Mouse (Mus musculus) liver, adult 2 months (tissue): Measurements from ENCODE around the gene Myo3a. TPM values are rescaled to one million over a fixed set of nuclear protein-coding genes. Genes with fewer than 3 reads are reported as not detected.
A peak's percentile ranks its signal among the peaks of the same experiment; 100 is the strongest.

ENCODE experiments used
- DNase-seq: peaks from one replicate; pipeline ENCODE4 v3.0.0-alpha.2; 2011; ENCODE audit warnings: low read depth, low spot score; ENCODE audit errors: extremely low read depth
- H3K27ac ChIP-seq: fragments of 200-500 bp; replicated peaks from 2 replicates; pipeline ENCODE4 v1.5.1; 2012; ENCODE audit warnings: low read depth, mild to moderate bottlenecking, control low read depth, inconsistent platforms, low read length; ENCODE audit not compliant: insufficient read depth
- H3K27me3 ChIP-seq: fragments of 200-500 bp; 2 replicates; pipeline ENCODE4 v1.6.1; 2012; ENCODE audit warnings: mild to moderate bottlenecking, moderate library complexity, low read length, inconsistent platforms; ENCODE audit not compliant: control insufficient read depth, insufficient read depth
- H3K36me3 ChIP-seq: fragments of 200-500 bp; 2 replicates; pipeline ENCODE4 v1.6.1; 2012; ENCODE audit warnings: low read length, inconsistent platforms; ENCODE audit not compliant: control insufficient read depth, insufficient read depth
- H3K4me1 ChIP-seq: fragments of 200-500 bp; 2 replicates; pipeline ENCODE4 v1.6.1; 2011; ENCODE audit warnings: low read length; ENCODE audit not compliant: control insufficient read depth, insufficient read depth
- H3K4me3 ChIP-seq: fragments of 200-500 bp; 2 replicates; pipeline ENCODE4 v1.5.1; 2011; ENCODE audit warnings: low read depth, mild to moderate bottlenecking, control low read depth, low read length, moderate library complexity; ENCODE audit not compliant: insufficient read depth
- H3K79me2 ChIP-seq: fragments of 200-500 bp; 2 replicates; pipeline ENCODE4 v1.6.1; 2012; ENCODE audit warnings: inconsistent platforms, mild to moderate bottlenecking, low read length, moderate library complexity; ENCODE audit not compliant: control insufficient read depth, insufficient read depth
- H3K9ac ChIP-seq: fragments of 200-500 bp; 2 replicates; pipeline ENCODE4 v1.6.1; 2012; ENCODE audit warnings: low read depth, mild to moderate bottlenecking, control low read depth, inconsistent platforms, low read length
- CTCF ChIP-seq: fragments of 200-500 bp; IDR thresholded peaks from 2 replicates; pipeline ENCODE4 v1.5.1; 2011; ENCODE audit warnings: low read depth, low read length, control low read depth
- POLR2A ChIP-seq: fragments of 200-500 bp; IDR thresholded peaks from 2 replicates; pipeline ENCODE4 v1.6.1; 2011; ENCODE audit warnings: low read length, control low read depth; ENCODE audit not compliant: insufficient read depth; ENCODE audit errors: extremely low read depth
- WGBS: fragments of 180-500 bp; shearing (Covaris S2); methylation state at CpG from one replicate; pipeline ENCODE4 v1.1.7; 2018; 5-methylcytosine and 5-hydroxymethylcytosine counted together
- polyA plus RNA-seq: library from polyadenylated mRNA; depleted of rRNA; stranded (reverse); fragments of >200 nt; gene quantifications from 2 replicates; pipeline ENCODE4 v1.2.3, GENCODE M21; 2012
- total RNA-seq: library from RNA; depleted of rRNA; stranded (reverse); fragments of >200 nt; gene quantifications from 2 replicates; pipeline ENCODE4 v1.2.3, GENCODE M21; 2014

Myo3a gene
- total and polyA plus RNA-seq, 2 experiments = not detected

- TF ChIP-seq CTCF = no peak
- no peak for TF ChIP-seq POLR2A
- H3K4me3 ChIP-seq = no peak overlapping the region
- peaks cover 25% of the 10 kb centered on the region for H3K27me3 ChIP-seq
- DNase-seq = no peak
- H3K4me1 ChIP-seq = peaks cover 3% of the 10 kb centered on the region; the same call in 1 of the 2 replicates
- H3K79me2 ChIP-seq = no peaks in the 10 kb centered on the region
- no peak overlapping the region for H3K27ac ChIP-seq
- whole genome bisulfite sequencing = 40% methylated on average over 3 of the region's 3 CpGs
- no peaks in the 10 kb centered on the region for H3K36me3 ChIP-seq
- no peak overlapping the region for H3K9ac ChIP-seq
Measured at GRCm38 (mm10) chr2:22627147-22627666, 399.9 kb downstream of the Myo3a start.

DNA sequence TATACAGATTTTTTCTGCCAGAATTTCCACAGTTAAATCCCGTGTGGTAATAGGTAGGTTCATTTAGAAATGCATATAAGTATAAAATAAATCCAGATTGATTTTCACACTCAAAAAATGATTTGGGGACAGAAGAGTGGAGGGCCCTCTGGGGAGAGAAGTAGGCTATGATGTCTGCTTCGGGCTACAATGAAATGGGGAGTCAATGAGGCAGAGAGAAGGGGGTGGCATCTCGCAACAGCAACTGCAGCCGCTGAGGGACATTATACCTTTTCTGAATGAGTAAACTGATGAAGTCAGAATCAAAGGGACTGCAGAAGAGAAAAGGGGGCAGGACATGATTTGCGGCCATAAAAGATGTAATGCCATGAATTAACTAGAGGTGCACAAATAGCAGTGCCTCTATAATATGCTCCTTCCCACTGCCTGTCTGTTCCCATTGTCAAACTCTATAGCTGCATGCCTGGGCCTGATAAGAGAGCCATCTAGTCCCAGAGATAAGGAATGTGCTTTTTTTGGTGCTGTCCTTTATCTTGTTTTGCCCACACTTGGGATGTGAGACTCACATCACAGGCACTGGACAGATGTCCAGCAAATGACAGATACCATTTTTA, 400.6 kb downstream of the Myo3a start:
- H3K27ac ChIP-seq = no peak overlapping the region
- no peaks in the 10 kb centered on the region for H3K36me3 ChIP-seq
- no peak overlapping the region for H3K9ac ChIP-seq
- H3K4me1 ChIP-seq = no peaks in the 10 kb centered on the region
- no peaks in the 10 kb centered on the region for H3K79me2 ChIP-seq
- no peak overlapping the region for H3K4me3 ChIP-seq
- TF ChIP-seq POLR2A = no peak
- no peak for TF ChIP-seq CTCF
- DNase-seq = no peak
- WGBS = 38% methylated on average over 5 of the region's 5 CpGs
- H3K27me3 ChIP-seq = peaks cover 20% of the 10 kb centered on the region

GRCm38 (mm10) chr2:22634766-22635165, 407.5 kb downstream of the Myo3a start:
- Histone ChIP-seq H3K9ac (no peak overlapping the region), H3K36me3 (no peaks in the 10 kb centered on the region), H3K79me2 (no peaks in the 10 kb centered on the region), H3K27ac (no peak overlapping the region), H3K4me3 (no peak overlapping the region), H3K4me1 (no peaks in the 10 kb centered on the region), H3K27me3 (no peaks in the 10 kb centered on the region)
- 30% methylated on average over 8 of the region's 8 CpGs for WGBS
- peak; percentile 39 for DNase-seq
- TF ChIP-seq POLR2A (no peak), CTCF (peak; percentile 65)

DNA sequence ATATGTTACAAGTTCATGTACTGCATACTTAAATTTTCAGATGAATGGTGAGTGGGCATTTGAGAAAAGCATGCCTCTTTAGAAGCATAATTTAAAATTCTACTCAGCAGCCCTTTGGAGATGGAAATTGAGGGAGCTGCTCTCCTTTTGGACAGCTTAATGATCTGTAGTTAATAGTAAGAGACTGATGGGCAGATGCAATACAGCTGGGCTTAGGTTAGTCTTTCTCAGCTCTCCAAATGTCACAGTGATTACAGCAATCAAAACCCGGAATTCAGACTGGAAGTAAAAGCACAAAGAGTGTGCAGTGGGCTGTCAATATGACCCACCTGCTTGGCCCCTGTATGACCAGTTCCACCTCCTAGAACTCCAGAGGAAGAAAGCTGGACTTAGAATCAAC, 418.8 kb downstream of the Myo3a start:
- Histone ChIP-seq H3K27ac (no peak overlapping the region), H3K4me3 (no peak overlapping the region), H3K36me3 (no peaks in the 10 kb centered on the region), H3K4me1 (no peaks in the 10 kb centered on the region), H3K27me3 (no peaks in the 10 kb centered on the region; the same call in 1 of the 2 replicates), H3K79me2 (no peaks in the 10 kb centered on the region), H3K9ac (no peak overlapping the region)
- TF ChIP-seq CTCF (no peak), POLR2A (no peak)
- DNase-seq = no peak
- 68% methylated on average over 1 of the region's 1 CpGs for WGBS

DNA sequence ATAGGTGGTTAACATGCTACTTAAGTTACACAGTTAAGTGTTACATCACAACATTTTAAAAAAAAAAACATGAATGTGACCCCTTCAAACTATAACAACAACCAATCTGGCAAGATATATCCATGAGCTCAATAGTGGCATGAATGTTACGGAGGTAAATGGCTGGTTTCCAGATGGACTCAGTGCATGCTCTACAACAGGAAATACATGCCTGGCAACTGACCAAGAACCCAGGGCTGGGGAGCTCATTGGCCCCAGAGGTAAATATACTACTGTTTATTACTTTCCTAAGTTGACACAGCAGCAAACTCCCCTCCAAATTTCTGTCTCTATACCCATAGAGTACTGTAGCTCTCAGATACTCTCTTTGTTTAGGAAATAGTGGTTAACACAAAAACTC, 421.1 kb downstream of the Myo3a start:
- 49% methylated on average over 1 of the region's 1 CpGs for WGBS
- Histone ChIP-seq H3K79me2 (no peaks in the 10 kb centered on the region), H3K4me1 (no peaks in the 10 kb centered on the region), H3K36me3 (no peaks in the 10 kb centered on the region), H3K27ac (no peak overlapping the region), H3K27me3 (no peaks in the 10 kb centered on the region), H3K4me3 (no peak overlapping the region), H3K9ac (no peak overlapping the region)
- TF ChIP-seq POLR2A (no peak), CTCF (no peak)
- DNase-seq = peak; percentile 10

GRCm38 (mm10) chr2:22651826-22652225, 424.5 kb downstream of the Myo3a start:
- no peak overlapping the region for H3K27ac ChIP-seq
- H3K4me1 ChIP-seq = no peaks in the 10 kb centered on the region
- H3K36me3 ChIP-seq = no peaks in the 10 kb centered on the region
- no peak for DNase-seq
- WGBS = 84% methylated on average over 4 of the region's 4 CpGs
- no peaks in the 10 kb centered on the region for H3K79me2 ChIP-seq
- no peaks in the 10 kb centered on the region for H3K27me3 ChIP-seq
- no peak overlapping the region for H3K9ac ChIP-seq
- TF ChIP-seq POLR2A (no peak), CTCF (no peak)
- H3K4me3 ChIP-seq = no peak overlapping the region
